Mouse (Mus musculus): ENCODE measurements around the gene Nlrp10.

Gene Nlrp10

GRCm38 (mm10) chr7:108894320-108894719, 35.7 kb downstream of the Nlrp10 start, which contains the start of gene Olfr519:
Olfr519 (minus strand) TSS chr7:108894420.
- no peak for DNase-seq (ENCODE audit: low spot score)

- no peak for DNase-seq (ENCODE audit: low spot score)
Measured at GRCm38 (mm10) chr7:108884906-108885305, 45.1 kb downstream of the Nlrp10 start, which contains the start of gene Olfr518. Olfr518 (minus strand) TSS chr7:108885006.

GRCm38 (mm10) chr7:108872279-108872678, 57.7 kb downstream of the Nlrp10 start, which contains the start of gene Olfr517:
Olfr517 (minus strand) TSS chr7:108872379.
- DNase-seq (ENCODE audit: low spot score), result no peak
